Mouse (Mus musculus) lung, adult 2 months (tissue): Measurements from ENCODE around the gene Tsc1.

ENCODE experiments used
- CTCF ChIP-seq: fragments of 200-500 bp; IDR thresholded peaks from 2 replicates; pipeline ENCODE4 v1.5.1; 2011; ENCODE audit warnings: mild to moderate bottlenecking, low read length, control low read depth; ENCODE audit not compliant: insufficient read depth
- POLR2A ChIP-seq: fragments of 200-500 bp; IDR thresholded peaks from 2 replicates; pipeline ENCODE4 v1.6.1; 2011; ENCODE audit warnings: low read depth, mild to moderate bottlenecking, control low read depth, low read length, borderline replicate concordance; ENCODE audit errors: extremely low read depth

GRCm38 (mm10) chr2:28723912-28724311 is 82.9 kb downstream of the Tsc1 start:
- no peak for TF ChIP-seq POLR2A
- TF ChIP-seq CTCF, result no peak
